Mouse (Mus musculus) liver, embryonic 15.5 days (tissue): Measurements from ENCODE around the gene Ak5. TPM values are rescaled to one million over a fixed set of nuclear protein-coding genes. Genes with fewer than 3 reads are reported as not detected.
"Not testable (repeated sequence)": the region's sequence is repeated elsewhere in the genome, so short reads cannot be mapped to it uniquely, and the experiment has no call there.

Source experiments
- ATAC-seq: fragments of 200-750 bp; cut with Nextera tagmentation; 2 replicates; pipeline ENCODE4 v1.8.0; 2017; ENCODE audit warnings: moderate number of reproducible peaks, mild to moderate bottlenecking, moderate library complexity; ENCODE audit not compliant: insufficient read depth
- H3K27ac ChIP-seq: fragments of 300-500 bp; sonication (generic); replicated peaks from 2 replicates; pipeline ENCODE4 v1.5.1; 2015; ENCODE audit warnings: mild to moderate bottlenecking, inconsistent platforms
- H3K27me3 ChIP-seq: fragments of 300-500 bp; sonication (generic); 2 replicates; pipeline ENCODE4 v1.6.1; 2015; ENCODE audit warnings: mild to moderate bottlenecking, inconsistent platforms
- H3K36me3 ChIP-seq: fragments of 300-500 bp; sonication (generic); replicated peaks from 2 replicates; pipeline ENCODE4 v1.6.1; 2015; ENCODE audit warnings: moderate library complexity, mild to moderate bottlenecking, inconsistent platforms
- H3K4me1 ChIP-seq: fragments of 300-500 bp; sonication (generic); replicated peaks from 2 replicates; pipeline ENCODE4 v1.6.1; 2015; ENCODE audit warnings: inconsistent platforms
- H3K4me2 ChIP-seq: fragments of 300-500 bp; sonication (generic); 2 replicates; pipeline ENCODE4 v1.6.1; 2015; ENCODE audit warnings: moderate library complexity, mild to moderate bottlenecking, inconsistent platforms
- H3K4me3 ChIP-seq: fragments of 300-500 bp; sonication (generic); replicated peaks from 2 replicates; pipeline ENCODE4 v1.5.1; 2015; ENCODE audit warnings: mild to moderate bottlenecking, inconsistent platforms
- H3K9ac ChIP-seq: fragments of 300-500 bp; sonication (generic); 2 replicates; pipeline ENCODE4 v1.6.1; 2015; ENCODE audit warnings: moderate library complexity, mild to moderate bottlenecking, inconsistent platforms
- H3K9me3 ChIP-seq: fragments of 300-500 bp; sonication (generic); replicated peaks from 2 replicates; pipeline ENCODE4 v1.6.1; 2016; ENCODE audit warnings: inconsistent platforms
- WGBS: fragments of 180-500 bp; shearing (Covaris S2); methylation state at CpG from one replicate; pipeline ENCODE4 v1.1.7; 2015; ENCODE audit warnings: mixed read lengths; ENCODE audit not compliant: insufficient replicate concordance; 5-methylcytosine and 5-hydroxymethylcytosine counted together
- polyA plus RNA-seq: library from polyadenylated mRNA; unstranded; fragments of >200 nt; fragmentation: Nextera tagmentation; extraction: Ambion mirVana; gene quantifications from 2 replicates; pipeline ENCODE4 v1.2.1, GENCODE M21; 2015

The Ak5 gene
- polyA plus RNA-seq = 0.14 and 0.20 TPM in 2 replicates

DNA sequence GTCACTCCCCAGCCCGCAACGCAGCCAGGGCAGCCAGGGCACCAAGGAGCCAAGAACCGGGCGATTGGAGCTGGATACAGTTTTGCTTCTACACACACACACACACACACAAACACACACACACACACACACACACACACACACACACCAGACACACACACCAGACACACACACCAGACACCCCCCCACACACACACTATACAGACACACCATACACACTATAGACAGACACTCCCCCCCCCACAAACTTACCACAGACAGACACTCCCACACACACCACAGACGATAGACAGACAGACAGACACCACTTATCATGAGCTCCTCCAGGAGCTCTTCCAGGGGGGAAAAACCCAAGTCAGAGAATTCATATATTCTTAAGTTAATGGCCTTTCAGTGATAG, at the start of gene Ak5:
Gene Ak5 (minus strand): TSS at position 122 of the 400 bp plus-strand sequence.
- Histone ChIP-seq H3K27ac (no peak within 1 kb of the TSS), H3K27me3 (peaks cover 64% of the 10 kb centered on the region), H3K4me2 (peak within 1 kb of the TSS; percentile 50), H3K36me3 (no peaks in the 10 kb centered on the region), H3K4me1 (no peaks in the 10 kb centered on the region; the same call in 1 of the 2 replicates), H3K9me3 (no peaks in the 10 kb centered on the region), H3K4me3 (peak within 1 kb of the TSS; percentile 28), H3K9ac (no peak within 1 kb of the TSS)
- ATAC-seq = no peak
- WGBS = under 1% methylated on average over 5 of the region's 5 CpGs

DNA sequence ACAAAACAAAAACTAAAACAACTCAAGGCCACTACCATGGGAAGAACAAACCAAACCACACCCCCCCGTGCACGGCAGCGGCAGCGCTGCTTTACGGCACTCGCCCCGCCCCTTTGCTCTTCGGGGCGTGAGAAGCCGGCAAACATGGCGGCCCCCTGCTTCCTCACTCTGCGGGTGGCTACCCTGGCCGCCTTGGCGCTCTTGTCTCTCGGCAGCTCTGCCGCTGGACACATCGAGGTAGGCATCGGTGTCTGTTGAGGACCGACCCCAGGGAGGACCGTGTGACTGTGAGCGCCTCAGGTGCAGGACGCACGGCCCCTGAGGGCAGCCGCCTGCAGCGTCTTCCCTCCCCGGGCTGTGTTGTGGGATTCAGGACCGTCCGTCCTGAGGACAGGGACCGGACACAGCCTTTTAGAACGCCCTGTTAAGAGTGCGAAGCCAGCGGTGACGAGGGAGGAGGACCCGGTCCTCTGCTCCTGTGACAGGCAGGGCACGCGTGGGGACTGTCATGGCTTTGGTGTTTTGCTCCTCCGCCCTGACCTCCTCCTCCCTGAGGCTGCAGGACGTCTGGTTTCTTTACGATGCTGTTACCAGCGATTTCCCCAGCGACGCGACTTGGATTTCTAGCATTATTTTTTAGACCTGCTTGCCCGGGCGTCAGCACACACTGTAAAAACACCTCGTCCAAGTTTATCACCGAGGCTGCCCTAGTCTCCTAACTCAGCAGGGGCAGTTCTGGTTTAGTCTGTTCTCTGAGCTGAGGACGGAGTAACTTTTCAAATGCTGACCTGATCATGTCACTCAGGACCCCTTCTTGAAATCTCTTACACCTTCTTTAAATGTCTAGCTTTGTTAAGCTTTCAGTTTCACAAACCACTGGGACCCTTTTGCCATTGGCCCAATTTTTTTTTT, 46.1 kb upstream of the Ak5 start, which contains the start of gene Pigk:
Gene Pigk (plus strand): TSS at position 110 of the 912 bp plus-strand sequence.
- ATAC-seq = peak; percentile 84

DNA sequence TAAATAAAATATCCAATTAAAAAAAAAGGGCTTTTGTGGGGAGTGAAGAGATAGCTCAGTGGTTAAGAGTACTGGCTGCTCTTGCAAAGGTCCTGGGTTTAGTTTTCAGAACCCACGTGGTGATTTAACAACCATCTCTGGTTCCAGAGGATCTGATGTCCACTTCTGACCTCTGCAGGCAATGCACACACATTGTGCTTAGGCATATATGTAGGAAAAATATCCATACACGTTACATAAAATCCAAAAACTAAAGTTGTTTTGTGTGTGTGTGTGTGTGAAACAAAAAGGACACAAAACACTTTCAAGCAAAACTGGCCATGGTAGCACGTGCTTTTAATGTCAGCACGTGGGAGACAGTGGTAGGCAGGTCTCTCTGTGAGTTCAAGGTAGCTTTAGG, 44.8 kb upstream of the Ak5 start:
- Histone ChIP-seq H3K27me3 (no peaks in the 10 kb centered on the region; the same call in 1 of the 2 replicates), H3K9ac (no peak overlapping the region), H3K9me3 (no peaks in the 10 kb centered on the region), H3K4me3 (no peak overlapping the region), H3K36me3 (no peaks in the 10 kb centered on the region), H3K4me2 (no peak overlapping the region), H3K4me1 (peaks cover 14% of the 10 kb centered on the region), H3K27ac (no peak overlapping the region)
- no peak for ATAC-seq
- WGBS = 53% methylated on average over 4 of the region's 4 CpGs

More for the DNA sequence above, 46.1 kb upstream of the Ak5 start, which contains the start of gene Pigk:
- peak within 1 kb of the TSS; percentile 75 for H3K4me2 ChIP-seq
- 0 out of 2 replicates have a peak, but pooled peaks cover 2% of the 10 kb centered on the region for H3K36me3 ChIP-seq
- H3K27ac ChIP-seq = no peak within 1 kb of the TSS; the same call in 1 of the 2 replicates
- H3K27me3 ChIP-seq = no peaks in the 10 kb centered on the region; the same call in 1 of the 2 replicates
- peaks cover 14% of the 10 kb centered on the region for H3K4me1 ChIP-seq
- H3K9me3 ChIP-seq = no peaks in the 10 kb centered on the region
- H3K9ac ChIP-seq = peak within 1 kb of the TSS; percentile 77
- peak within 1 kb of the TSS; percentile 81 for H3K4me3 ChIP-seq
- whole genome bisulfite sequencing = under 1% methylated on average over 48 of the region's 48 CpGs

DNA sequence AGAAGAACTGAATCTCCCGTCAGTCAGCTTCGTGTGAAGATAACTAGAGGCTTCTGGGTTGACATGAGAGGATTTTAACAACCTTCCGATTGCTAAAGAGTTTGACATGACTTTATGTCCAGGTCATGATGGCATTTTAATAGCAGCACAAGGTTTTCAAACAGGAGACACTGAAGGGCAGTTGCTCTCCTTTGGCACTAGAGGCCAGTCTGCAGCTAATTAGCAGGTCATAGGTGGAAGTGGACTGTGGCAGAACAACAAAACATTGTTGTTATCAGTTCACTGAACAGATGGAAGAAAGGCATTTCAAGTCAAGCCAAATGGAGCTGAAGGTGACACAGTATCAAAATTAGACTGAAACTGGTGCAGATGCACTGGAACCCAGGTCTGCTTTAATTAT, 41.8 kb upstream of the Ak5 start:
- Histone ChIP-seq H3K4me3 (no peak overlapping the region), H3K9me3 (no peaks in the 10 kb centered on the region), H3K36me3 (no peaks in the 10 kb centered on the region), H3K9ac (no peak overlapping the region), H3K4me1 (peaks cover 9% of the 10 kb centered on the region), H3K27ac (no peak overlapping the region), H3K4me2 (no peak overlapping the region), H3K27me3 (no peaks in the 10 kb centered on the region; the same call in 1 of the 2 replicates)
- no peak for ATAC-seq
- 72% methylated on average over 3 of the region's 3 CpGs for WGBS

DNA sequence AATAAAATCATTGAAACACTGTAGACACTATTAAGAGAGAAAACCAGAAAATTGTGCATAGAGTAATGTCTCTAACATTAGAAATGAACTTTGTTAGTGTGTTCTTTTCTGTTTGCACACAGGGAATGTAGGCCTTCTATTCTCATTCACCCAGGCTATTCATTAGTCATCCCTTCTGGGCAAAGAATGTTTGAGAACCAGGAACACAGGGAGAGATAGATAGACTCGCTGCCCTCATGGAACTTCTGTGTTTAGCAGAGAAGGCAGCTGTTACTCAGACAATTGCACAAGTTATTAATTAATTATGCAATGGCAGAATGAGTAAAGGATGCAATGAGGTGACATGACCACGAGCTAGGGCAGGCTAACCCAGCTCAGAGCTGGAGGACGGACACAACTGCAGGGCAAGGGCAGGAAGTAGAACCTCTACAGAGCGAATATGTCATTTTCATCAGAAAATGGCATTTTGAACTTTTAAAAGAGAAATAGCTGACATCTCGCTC, 39.2 kb upstream of the Ak5 start:
- no peak overlapping the region for H3K9ac ChIP-seq
- no peaks in the 10 kb centered on the region for H3K9me3 ChIP-seq
- ATAC-seq = no peak
- H3K4me3 ChIP-seq = no peak overlapping the region
- WGBS = 63% methylated on average over 5 of the region's 5 CpGs
- no peak overlapping the region for H3K4me2 ChIP-seq
- H3K27me3 ChIP-seq = no peaks in the 10 kb centered on the region; the same call in 1 of the 2 replicates
- no peaks in the 10 kb centered on the region for H3K36me3 ChIP-seq
- H3K27ac ChIP-seq = no peak overlapping the region
- H3K4me1 ChIP-seq = no peaks in the 10 kb centered on the region

DNA sequence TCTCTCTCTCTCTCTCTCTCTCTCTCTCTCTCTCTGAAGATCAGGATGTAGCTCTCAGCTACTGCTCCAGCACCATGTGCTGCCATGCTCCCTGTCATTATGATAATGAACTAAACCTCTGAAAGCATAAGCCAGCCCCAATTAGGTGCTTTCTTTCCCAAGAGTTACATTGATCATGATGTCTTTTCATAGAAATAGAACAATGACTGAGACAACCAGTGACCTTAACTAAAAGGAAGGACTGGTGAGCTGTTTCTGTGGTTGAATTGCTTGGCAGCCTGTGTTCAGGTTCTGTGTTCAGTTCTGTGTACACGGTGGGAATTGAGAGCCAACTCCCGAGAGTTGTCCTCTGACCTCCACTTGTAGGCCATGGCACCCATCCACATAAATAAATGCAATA, 38.7 kb upstream of the Ak5 start:
- WGBS = 74% methylated on average over 2 of the region's 2 CpGs
- ATAC-seq = no peak
- no peaks in the 10 kb centered on the region; the same call in 1 of the 2 replicates for H3K27me3 ChIP-seq
- no peaks in the 10 kb centered on the region for H3K9me3 ChIP-seq
- H3K4me1 ChIP-seq = no peaks in the 10 kb centered on the region
- H3K4me2 ChIP-seq = no peak overlapping the region
- H3K9ac ChIP-seq = no peak overlapping the region
- H3K4me3 ChIP-seq = no peak overlapping the region
- H3K27ac ChIP-seq = no peak overlapping the region
- H3K36me3 ChIP-seq = no peaks in the 10 kb centered on the region

DNA sequence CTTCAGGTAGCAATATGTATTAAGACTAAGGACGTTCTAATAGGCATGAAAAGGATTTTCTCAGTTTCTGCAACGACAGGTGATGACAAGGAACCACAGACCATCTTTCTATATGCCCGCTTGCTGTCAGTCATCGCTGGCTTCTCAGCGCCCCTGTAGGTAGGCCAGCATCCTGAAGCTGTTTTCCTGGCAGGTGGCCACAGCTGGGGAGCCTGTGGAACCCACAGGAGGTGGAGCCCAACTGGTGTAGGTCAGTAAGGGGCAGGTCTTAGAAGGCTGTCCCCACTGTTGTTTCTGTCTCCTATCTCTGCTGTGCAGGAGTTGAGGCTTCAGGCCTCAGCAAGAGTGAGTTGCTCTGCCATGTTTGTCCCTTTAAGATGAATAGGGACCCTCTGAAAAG, 37.7 kb upstream of the Ak5 start:
- no peaks in the 10 kb centered on the region for H3K4me1 ChIP-seq
- no peak overlapping the region for H3K4me2 ChIP-seq
- 56% methylated on average over 5 of the region's 5 CpGs for WGBS
- H3K9me3 ChIP-seq = no peaks in the 10 kb centered on the region
- no peak overlapping the region for H3K4me3 ChIP-seq
- H3K27me3 ChIP-seq = no peaks in the 10 kb centered on the region; the same call in 1 of the 2 replicates
- no peak overlapping the region for H3K27ac ChIP-seq
- no peak overlapping the region for H3K9ac ChIP-seq
- no peak for ATAC-seq
- H3K36me3 ChIP-seq = no peaks in the 10 kb centered on the region

DNA sequence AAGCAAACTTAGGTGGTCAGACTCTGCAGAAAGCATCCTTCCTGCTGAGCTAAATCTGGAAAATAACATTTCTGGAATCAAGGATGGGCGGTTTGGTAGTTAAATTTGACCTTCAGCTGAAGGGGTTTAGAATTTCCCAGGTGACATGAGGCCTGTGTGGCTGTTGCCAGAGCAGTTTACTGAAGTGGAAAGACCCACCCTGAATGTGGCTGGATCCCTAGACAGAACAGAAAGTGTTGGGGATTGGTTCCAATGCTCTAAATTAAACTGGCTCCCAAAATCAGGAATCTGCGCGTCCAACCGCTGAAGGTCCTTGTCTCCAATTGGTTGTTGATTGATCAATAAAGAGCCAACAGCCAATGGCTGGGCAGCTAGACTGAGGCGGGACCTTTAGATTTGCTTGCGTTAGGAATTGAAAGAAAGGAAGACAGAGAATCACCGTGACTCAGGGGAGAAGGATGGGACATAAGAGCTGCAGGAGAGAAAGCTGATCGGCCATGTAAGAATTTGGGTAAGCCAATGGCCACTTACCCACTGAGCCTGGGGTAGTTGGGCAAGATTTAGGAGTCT, 34.2 kb upstream of the Ak5 start:
- H3K9ac ChIP-seq = no peak overlapping the region
- WGBS = 37% methylated on average over 8 of the region's 8 CpGs
- H3K27ac ChIP-seq = no peak overlapping the region
- H3K4me2 ChIP-seq = no peak overlapping the region
- no peaks in the 10 kb centered on the region for H3K9me3 ChIP-seq
- no peaks in the 10 kb centered on the region for H3K36me3 ChIP-seq
- no peaks in the 10 kb centered on the region; the same call in 1 of the 2 replicates for H3K27me3 ChIP-seq
- H3K4me3 ChIP-seq = 0 out of 2 replicates have a peak overlapping the region, but pooled peaks have one; percentile 14
- no peak for ATAC-seq
- no peaks in the 10 kb centered on the region for H3K4me1 ChIP-seq

DNA sequence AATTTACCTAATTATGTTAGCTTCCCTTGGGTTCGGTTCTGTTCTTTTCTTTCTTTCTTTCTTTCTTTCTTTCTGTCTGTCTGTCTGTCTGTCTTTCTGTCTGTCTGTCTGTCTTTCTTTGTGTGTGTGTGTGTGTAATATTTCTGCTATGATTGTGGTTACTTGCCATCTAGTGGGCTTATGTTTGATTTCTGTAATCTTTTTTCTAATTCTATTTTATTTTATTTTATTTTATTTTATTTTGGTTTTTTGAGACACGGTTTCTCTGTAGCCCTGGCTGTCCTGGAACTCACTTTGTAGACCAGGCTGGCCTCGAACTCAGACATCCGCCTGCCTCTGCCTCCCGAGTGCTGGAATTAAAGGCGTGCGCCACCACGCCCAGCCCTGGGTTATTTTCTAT, 33.4 kb upstream of the Ak5 start:
- ATAC-seq = 0 out of 2 replicates have a peak, but pooled peaks have one; percentile 49
- H3K27ac ChIP-seq, H3K9me3 ChIP-seq, H3K4me1 ChIP-seq, H3K27me3 ChIP-seq, H3K9ac ChIP-seq, H3K4me2 ChIP-seq, H3K4me3 ChIP-seq, H3K36me3 ChIP-seq: not testable (repeated sequence)
- WGBS = 75% methylated on average over 8 of the region's 8 CpGs

DNA sequence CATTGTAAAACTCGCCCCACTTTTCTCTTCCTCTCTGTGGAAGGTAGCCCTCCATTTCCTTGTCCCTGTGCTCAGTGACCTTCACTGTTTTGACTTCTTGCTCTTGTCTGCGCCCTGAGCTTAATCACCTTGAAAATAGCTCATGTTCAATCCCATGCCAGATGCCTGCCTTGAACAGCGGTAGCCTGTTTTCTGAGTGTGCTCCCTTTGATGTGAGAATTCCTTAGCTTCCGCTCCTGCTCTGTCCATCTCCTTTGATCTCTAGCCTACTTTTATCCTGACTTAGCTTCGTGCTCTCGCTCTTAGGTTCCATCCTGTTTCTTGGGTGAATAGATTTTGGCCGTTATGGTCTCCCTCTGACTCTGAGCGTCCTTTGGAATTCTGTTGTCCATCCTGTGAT, 31.1 kb upstream of the Ak5 start:
- H3K4me3 ChIP-seq = no peak overlapping the region
- WGBS = 51% methylated on average over 8 of the region's 8 CpGs
- no peak overlapping the region for H3K9ac ChIP-seq
- no peak overlapping the region for H3K4me2 ChIP-seq
- no peak for ATAC-seq
- H3K9me3 ChIP-seq = no peaks in the 10 kb centered on the region
- H3K4me1 ChIP-seq = no peaks in the 10 kb centered on the region
- no peaks in the 10 kb centered on the region for H3K27me3 ChIP-seq
- H3K36me3 ChIP-seq = no peaks in the 10 kb centered on the region
- no peak overlapping the region for H3K27ac ChIP-seq

DNA sequence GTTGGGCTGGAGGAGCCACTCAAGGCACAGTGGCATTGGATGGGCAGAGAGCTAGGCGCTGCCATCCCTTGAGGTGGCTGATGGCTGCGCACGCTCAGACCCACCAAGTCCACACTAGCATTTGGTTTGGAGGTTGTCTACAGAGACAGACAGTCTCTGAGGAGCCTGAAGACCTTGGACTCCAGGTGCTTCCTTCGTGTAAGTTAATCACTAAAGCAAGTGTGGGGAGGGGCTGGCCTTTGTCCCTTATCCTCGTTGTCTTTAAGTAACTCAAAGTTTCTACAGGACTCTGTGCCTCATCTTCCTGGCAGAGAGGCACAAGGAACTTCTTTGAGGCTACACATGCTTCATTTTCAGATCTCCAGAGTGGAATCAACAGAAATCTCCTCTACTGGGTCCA, 29.9 kb upstream of the Ak5 start:
- H3K36me3 ChIP-seq = no peaks in the 10 kb centered on the region
- H3K27me3 ChIP-seq = no peaks in the 10 kb centered on the region
- no peak overlapping the region for H3K27ac ChIP-seq
- ATAC-seq = no peak
- H3K4me1 ChIP-seq = no peaks in the 10 kb centered on the region
- WGBS = 70% methylated on average over 5 of the region's 5 CpGs
- H3K4me3 ChIP-seq = no peak overlapping the region
- no peak overlapping the region for H3K4me2 ChIP-seq
- no peak overlapping the region for H3K9ac ChIP-seq
- H3K9me3 ChIP-seq = no peaks in the 10 kb centered on the region
